Mouse (Mus musculus) spleen, adult 2 months (tissue): ENCODE data around the gene Efcab14. TPM values are rescaled to one million over a fixed set of nuclear protein-coding genes. Genes with fewer than 3 reads are reported as not detected.

Source experiments
- DNase-seq, 2 experiments: peaks; one replicate each; pipeline versions ENCODE4 v3.0.0 to v3.0.0-alpha.2; 2012 to 2021; ENCODE audit warnings: low spot score in 2 of 2, low read depth in 1 of 2
- H3K27ac ChIP-seq: fragments of 200-500 bp; 2 replicates; pipeline ENCODE4 v1.5.1; 2012; ENCODE audit warnings: low read length, inconsistent platforms; ENCODE audit not compliant: insufficient read depth
- H3K27me3 ChIP-seq: fragments of 200-500 bp; 2 replicates; pipeline ENCODE4 v1.6.1; 2012; ENCODE audit warnings: mild to moderate bottlenecking, moderate library complexity, low read length, inconsistent platforms; ENCODE audit not compliant: control insufficient read depth, insufficient read depth
- H3K36me3 ChIP-seq: fragments of 200-500 bp; 2 replicates; pipeline ENCODE4 v1.6.1; 2012; ENCODE audit warnings: mild to moderate bottlenecking, low read length, inconsistent platforms; ENCODE audit not compliant: control insufficient read depth, insufficient read depth
- H3K4me1 ChIP-seq: fragments of 200-500 bp; 2 replicates; pipeline ENCODE4 v1.6.1; 2011; ENCODE audit warnings: inconsistent platforms; ENCODE audit not compliant: control insufficient read depth, insufficient read depth, insufficient read length
- H3K4me3 ChIP-seq: fragments of 200-500 bp; 2 replicates; pipeline ENCODE4 v1.5.1; 2011; ENCODE audit warnings: mild to moderate bottlenecking, inconsistent platforms; ENCODE audit not compliant: insufficient read depth, insufficient read length; ENCODE audit errors: extremely low read depth
- CTCF ChIP-seq: fragments of 200-500 bp; IDR thresholded peaks from 2 replicates; pipeline ENCODE4 v1.5.1; 2011; ENCODE audit warnings: mild to moderate bottlenecking, inconsistent platforms; ENCODE audit not compliant: insufficient read depth, insufficient read length, insufficient replicate concordance; ENCODE audit errors: extremely low read depth
- POLR2A ChIP-seq: fragments of 200-500 bp; IDR thresholded peaks from 2 replicates; pipeline ENCODE4 v1.6.1; 2011; ENCODE audit warnings: low read depth, low read length, inconsistent platforms
- WGBS: fragments of 180-500 bp; shearing (Covaris S2); methylation state at CpG from one replicate; pipeline ENCODE4 v1.1.7; 2018; 5-methylcytosine and 5-hydroxymethylcytosine counted together
- polyA plus RNA-seq: library from polyadenylated mRNA; depleted of rRNA; stranded (reverse); fragments of >200 nt; gene quantifications from 2 replicates; pipeline ENCODE4 v1.2.3, GENCODE M21; 2012; rRNA removed

The Efcab14 gene
- polyA plus RNA-seq, 1 experiment: 12.8 TPM

DNA sequence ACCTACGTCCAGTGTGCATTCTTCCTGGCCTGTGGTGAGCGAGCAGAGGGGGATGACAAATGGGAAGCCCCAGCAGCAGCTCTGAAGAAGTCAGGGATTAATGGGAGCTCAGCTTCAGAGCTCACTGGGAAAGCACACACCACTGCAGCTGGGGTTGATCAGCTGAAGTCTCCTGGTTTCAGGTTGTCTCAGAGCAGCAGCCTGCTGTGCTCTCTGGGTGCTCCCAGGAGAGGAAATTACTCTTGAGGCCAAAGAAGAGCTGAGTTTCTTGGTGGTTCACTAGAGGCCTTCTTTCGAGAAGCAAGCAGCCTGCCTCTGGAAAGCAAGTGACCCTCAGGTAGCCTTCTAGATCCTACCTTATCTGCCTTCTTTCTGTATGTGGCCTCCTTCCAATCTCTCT lies 83.4 kb downstream of the Efcab14 start:
- H3K36me3 ChIP-seq: no peaks in the 10 kb centered on the region
- H3K27me3 ChIP-seq: no peaks in the 10 kb centered on the region
- TF ChIP-seq CTCF: no peak
- TF ChIP-seq POLR2A: no peak
- no peaks in the 10 kb centered on the region; the same call in 1 of the 2 replicates for H3K4me1 ChIP-seq
- WGBS: 66% methylated on average over 3 of the region's 3 CpGs
- no peak for DNase-seq
- no peak overlapping the region for H3K27ac ChIP-seq
- H3K4me3 ChIP-seq: no peak overlapping the region

DNA sequence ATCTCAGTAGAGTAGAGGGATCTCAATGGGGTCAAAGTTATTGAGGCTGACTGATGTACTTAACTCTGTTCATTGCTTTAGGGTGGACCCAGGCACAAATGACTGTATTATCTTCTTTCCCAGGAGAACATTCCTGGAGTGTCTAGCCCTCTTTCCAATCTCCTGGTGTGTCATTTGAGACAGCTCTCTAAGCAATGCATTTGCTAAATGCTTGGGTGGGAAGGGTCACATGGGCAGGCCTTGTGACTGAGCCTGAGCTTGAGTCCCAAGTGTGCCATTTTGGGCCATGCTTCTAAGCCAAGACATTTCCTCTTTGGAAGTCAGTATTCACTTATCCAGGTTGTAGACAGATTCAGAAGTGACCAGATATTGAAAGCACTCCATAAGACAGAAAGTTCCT lies 83.9 kb downstream of the Efcab14 start:
- no peak for DNase-seq
- H3K4me1 ChIP-seq: no peaks in the 10 kb centered on the region; the same call in 1 of the 2 replicates
- H3K27ac ChIP-seq: no peak overlapping the region
- TF ChIP-seq CTCF (no peak), POLR2A (no peak)
- H3K36me3 ChIP-seq: no peaks in the 10 kb centered on the region
- H3K27me3 ChIP-seq: no peaks in the 10 kb centered on the region
- no peak overlapping the region for H3K4me3 ChIP-seq

GRCm38 (mm10) chr4:115821928-115822327 lies 84.4 kb downstream of the Efcab14 start:
- TF ChIP-seq POLR2A: no peak
- no peak for TF ChIP-seq CTCF
- H3K4me1 ChIP-seq: no peaks in the 10 kb centered on the region; the same call in 1 of the 2 replicates
- H3K36me3 ChIP-seq: no peaks in the 10 kb centered on the region
- H3K27me3 ChIP-seq: no peaks in the 10 kb centered on the region
- WGBS: 67% methylated on average over 3 of the region's 3 CpGs
- no peak for DNase-seq
- no peak overlapping the region for H3K4me3 ChIP-seq
- H3K27ac ChIP-seq: no peak overlapping the region

- Histone ChIP-seq H3K27me3 (no peaks in the 10 kb centered on the region), H3K27ac (no peak overlapping the region), H3K36me3 (no peaks in the 10 kb centered on the region), H3K4me3 (no peak overlapping the region), H3K4me1 (no peaks in the 10 kb centered on the region; the same call in 1 of the 2 replicates)
- TF ChIP-seq CTCF (no peak), POLR2A (no peak)
- no peak for DNase-seq
- 74% methylated on average over 2 of the region's 2 CpGs for WGBS
Measured at GRCm38 (mm10) chr4:115824178-115824577, 86.6 kb downstream of the Efcab14 start.

- Histone ChIP-seq H3K27ac (no peak overlapping the region), H3K4me3 (no peak overlapping the region), H3K36me3 (no peaks in the 10 kb centered on the region), H3K4me1 (peaks cover 3% of the 10 kb centered on the region; the same call in 1 of the 2 replicates), H3K27me3 (no peaks in the 10 kb centered on the region)
- TF ChIP-seq POLR2A: no peak
- no peak for DNase-seq
- 51% methylated on average over 2 of the region's 2 CpGs for WGBS
Measured at GRCm38 (mm10) chr4:115825271-115825670, 87.7 kb downstream of the Efcab14 start.

Other genes with a start within 250 kb of the Efcab14 start
- not detected in 2 replicates for gene Cyp4a14, start 241.6 kb upstream of the Efcab14 start, polyA plus RNA-seq
- 0.06 TPM in 1 of 2 replicates, not detected in the other for gene Cyp4a10, start 219.5 kb upstream of the Efcab14 start, polyA plus RNA-seq
- not detected in 2 replicates for gene Cyp4a31, start 174.1 kb upstream of the Efcab14 start, polyA plus RNA-seq
- not detected in 2 replicates for gene Cyp4a32, start 136.8 kb upstream of the Efcab14 start, polyA plus RNA-seq
- gene Cyp4b1, start 90.0 kb upstream of the Efcab14 start, polyA plus RNA-seq: 9.5 and 9.8 TPM in 2 replicates
- 0.14 and 0.32 TPM in 2 replicates for gene Tex38, start 43.3 kb downstream of the Efcab14 start, polyA plus RNA-seq
- 20.2 and 35.6 TPM in 2 replicates for gene Atpaf1, start 47.1 kb downstream of the Efcab14 start, polyA plus RNA-seq
- gene Mob3c, start 90.3 kb downstream of the Efcab14 start, polyA plus RNA-seq: 34.5 and 43.3 TPM in 2 replicates
- gene Mknk1, start 101.5 kb downstream of the Efcab14 start, polyA plus RNA-seq: 68.2 and 69.2 TPM in 2 replicates
- gene Kncn, start 146.7 kb downstream of the Efcab14 start, polyA plus RNA-seq: not detected in 2 replicates
- gene 6430628N08Rik, start 152.9 kb downstream of the Efcab14 start, polyA plus RNA-seq: not detected in 2 replicates
- gene Dmbx1, start 202.2 kb downstream of the Efcab14 start, polyA plus RNA-seq: not detected in 2 replicates